Mouse (Mus musculus) hindbrain, embryonic 14.5 days (tissue): ENCODE data around the gene Hes5. TPM values are rescaled to one million over a fixed set of nuclear protein-coding genes. Genes with fewer than 3 reads are reported as not detected.

Experiments
- ATAC-seq: fragments of 200-750 bp; cut with Nextera tagmentation; 2 replicates; pipeline ENCODE4 v1.8.0; 2017; ENCODE audit warnings: moderate number of reproducible peaks, mild to moderate bottlenecking, moderate TSS enrichment, moderate library complexity; ENCODE audit not compliant: low FRiP score
- DNase-seq: peaks from one replicate; pipeline ENCODE4 v3.0.0-alpha.2; 2015; ENCODE audit warnings: low spot score
- H3K27ac ChIP-seq: fragments of 300-500 bp; sonication (generic); 2 replicates; pipeline ENCODE4 v1.5.1; 2014; ENCODE audit warnings: mild to moderate bottlenecking, moderate library complexity
- H3K27me3 ChIP-seq: fragments of 300-500 bp; sonication (generic); 2 replicates; pipeline ENCODE4 v1.6.1; 2014; ENCODE audit warnings: mild to moderate bottlenecking, low read length, mixed read lengths; ENCODE audit not compliant: control insufficient read depth, insufficient read depth
- H3K36me3 ChIP-seq: fragments of 300-500 bp; sonication (generic); replicated peaks from 2 replicates; pipeline ENCODE4 v1.6.1; 2014; ENCODE audit not compliant: control insufficient read depth, insufficient read depth
- H3K4me1 ChIP-seq: fragments of 300-500 bp; sonication (generic); replicated peaks from 2 replicates; pipeline ENCODE4 v1.6.1; 2014; ENCODE audit warnings: antibody characterized with exemption, low read length, mixed read lengths; ENCODE audit not compliant: control insufficient read depth, insufficient read depth
- H3K4me2 ChIP-seq: fragments of 300-500 bp; sonication (generic); replicated peaks from 2 replicates; pipeline ENCODE4 v1.6.1; 2014; ENCODE audit warnings: mild to moderate bottlenecking, moderate library complexity
- H3K4me3 ChIP-seq: fragments of 300-500 bp; sonication (generic); replicated peaks from 2 replicates; pipeline ENCODE4 v1.5.1; 2014; ENCODE audit warnings: mild to moderate bottlenecking, low read length
- H3K9ac ChIP-seq: fragments of 300-500 bp; sonication (generic); 2 replicates; pipeline ENCODE4 v1.6.1; 2014
- H3K9me3 ChIP-seq: fragments of 300-500 bp; sonication (generic); 2 replicates; pipeline ENCODE4 v1.6.1; 2016; ENCODE audit warnings: low read length; ENCODE audit not compliant: control insufficient read depth
- WGBS: fragments of 180-500 bp; shearing (Covaris S2); extraction: QIAGEN DNeasy Blood & Tissue Kit; methylation state at CpG from one replicate; pipeline ENCODE4 v1.1.7; 2014; 5-methylcytosine and 5-hydroxymethylcytosine counted together
- polyA plus RNA-seq: library from polyadenylated mRNA; unstranded; fragments of >200 nt; fragmentation: Nextera tagmentation; extraction: Ambion mirVana; gene quantifications from 2 replicates; pipeline ENCODE4 v1.2.1, GENCODE M21; 2014

The Hes5 gene
- polyA plus RNA-seq, 1 experiment from 2014 or later, result 70.0 TPM

DNA sequence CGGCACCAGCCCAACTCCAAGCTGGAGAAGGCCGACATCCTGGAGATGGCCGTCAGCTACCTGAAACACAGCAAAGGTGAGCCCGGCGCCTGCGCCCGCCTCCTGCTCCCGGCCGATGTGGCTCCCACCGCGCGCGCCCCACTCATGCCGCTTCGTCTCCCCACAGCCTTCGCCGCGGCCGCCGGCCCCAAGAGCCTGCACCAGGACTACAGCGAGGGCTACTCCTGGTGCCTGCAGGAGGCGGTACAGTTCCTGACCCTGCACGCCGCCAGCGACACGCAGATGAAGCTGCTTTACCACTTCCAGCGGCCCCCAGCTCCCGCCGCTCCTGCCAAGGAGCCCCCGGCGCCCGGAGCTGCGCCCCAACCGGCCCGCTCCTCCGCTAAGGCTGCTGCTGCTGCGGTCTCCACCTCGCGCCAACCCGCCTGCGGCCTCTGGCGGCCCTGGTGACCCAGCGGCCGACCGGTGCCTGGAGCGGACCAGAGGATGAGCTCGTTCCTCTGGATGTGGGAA, 559 bp downstream of the Hes5 start:
- H3K27me3 ChIP-seq, result peaks cover 20% of the 10 kb centered on the region
- under 1% methylated on average over 45 of the region's 47 CpGs for WGBS
- H3K9me3 ChIP-seq, result no peaks in the 10 kb centered on the region
- peaks cover 64% of the 10 kb centered on the region for H3K4me1 ChIP-seq
- ATAC-seq (no peak), DNase-seq (no peak)
- H3K9ac ChIP-seq, result peak overlapping the region; percentile 81
- no peaks in the 10 kb centered on the region for H3K36me3 ChIP-seq
- H3K27ac ChIP-seq, result peak overlapping the region; percentile 91
- H3K4me2 ChIP-seq, result peak overlapping the region; percentile 80
- H3K4me3 ChIP-seq, result peak overlapping the region; percentile 65

GRCm38 (mm10) chr4:154961911-154962310, 1.2 kb downstream of the Hes5 start:
- WGBS, result 5% methylated on average over 13 of the region's 13 CpGs
- no peak for DNase-seq
- H3K36me3 ChIP-seq, result no peaks in the 10 kb centered on the region

DNA sequence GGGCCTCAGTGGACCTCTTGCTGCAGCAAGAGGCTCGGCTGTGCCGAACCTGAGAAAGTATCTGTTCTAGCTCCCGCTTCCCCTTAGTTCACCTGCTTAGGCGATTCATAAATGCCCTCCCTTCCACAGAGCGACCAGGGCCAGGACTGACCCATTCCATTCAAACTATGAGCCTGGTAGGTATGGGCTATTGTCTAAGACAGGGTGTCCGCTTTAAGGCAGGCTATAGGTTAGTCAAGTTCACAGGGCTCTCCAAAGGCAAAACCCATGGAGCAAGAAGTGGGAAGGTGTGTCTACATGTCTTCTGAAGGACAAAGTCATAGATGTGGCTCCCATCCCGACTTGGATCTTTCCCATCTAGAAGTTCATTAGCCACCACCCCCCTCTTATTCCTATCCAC, 2.0 kb downstream of the Hes5 start:
- Histone ChIP-seq H3K27ac (peak overlapping the region; percentile 91), H3K9ac (peak overlapping the region; percentile 81), H3K9me3 (no peaks in the 10 kb centered on the region), H3K27me3 (peaks cover 20% of the 10 kb centered on the region), H3K36me3 (no peaks in the 10 kb centered on the region), H3K4me2 (peak overlapping the region; percentile 80), H3K4me1 (peaks cover 70% of the 10 kb centered on the region), H3K4me3 (peak overlapping the region; percentile 65)
- 29% methylated on average over 7 of the region's 7 CpGs for WGBS
- DNase-seq, result no peak
- ATAC-seq, result no peak

More at GRCm38 (mm10) chr4:154961911-154962310, 1.2 kb downstream of the Hes5 start:
- no peak for ATAC-seq
- peak overlapping the region; percentile 81 for H3K9ac ChIP-seq
- peak overlapping the region; percentile 91 for H3K27ac ChIP-seq
- peaks cover 70% of the 10 kb centered on the region for H3K4me1 ChIP-seq
- peak overlapping the region; percentile 80 for H3K4me2 ChIP-seq
- no peaks in the 10 kb centered on the region for H3K9me3 ChIP-seq
- H3K27me3 ChIP-seq, result peaks cover 20% of the 10 kb centered on the region
- peak overlapping the region; percentile 65 for H3K4me3 ChIP-seq

- ATAC-seq (no peak), DNase-seq (no peak)
- Histone ChIP-seq H3K4me1 (peaks cover 64% of the 10 kb centered on the region), H3K9me3 (no peaks in the 10 kb centered on the region), H3K4me3 (peak overlapping the region; percentile 65), H3K9ac (peak overlapping the region; percentile 81), H3K36me3 (no peaks in the 10 kb centered on the region), H3K27ac (peak overlapping the region; percentile 91), H3K4me2 (peak overlapping the region; percentile 80), H3K27me3 (peaks cover 20% of the 10 kb centered on the region)
- 7% methylated on average over 11 of the region's 11 CpGs for WGBS
Measured at GRCm38 (mm10) chr4:154963190-154963836, 2.6 kb downstream of the Hes5 start.

DNA sequence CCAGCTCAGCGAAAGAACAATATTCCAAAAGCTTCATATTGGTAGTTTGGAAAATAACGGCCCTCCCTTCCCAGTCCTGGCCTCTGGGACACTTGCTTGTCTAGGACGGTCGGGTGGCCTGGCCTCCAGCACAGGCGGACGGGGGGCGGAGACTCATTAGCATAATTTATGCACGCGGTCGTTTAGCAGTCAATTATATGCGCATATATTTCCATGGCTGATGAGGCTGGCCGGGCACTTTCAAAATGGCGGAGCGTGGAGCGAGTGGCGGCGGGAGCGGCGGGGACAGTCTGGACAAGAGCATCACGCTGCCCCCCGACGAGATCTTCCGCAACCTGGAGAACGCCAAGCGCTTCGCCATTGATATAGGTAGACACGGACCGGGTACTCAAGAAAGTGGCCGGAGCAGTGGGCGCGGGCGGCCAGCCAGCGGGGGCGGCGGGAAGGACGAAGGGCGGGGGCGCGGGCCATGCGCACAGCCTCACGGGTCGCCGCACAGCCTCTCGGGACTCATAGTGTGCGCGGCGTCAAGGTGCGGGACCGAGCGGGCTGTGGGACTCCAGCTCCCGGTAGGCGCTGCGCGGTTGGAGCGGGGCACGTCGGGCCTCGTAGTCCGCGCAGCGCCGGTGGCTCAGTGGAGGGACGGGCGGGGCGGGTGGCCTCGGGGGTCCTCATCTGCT, 3.3 kb downstream of the Hes5 start, which contains the start of gene Pank4:
Pank4 (plus strand) TSS at position 223 of the 680 bp plus-strand sequence.
- Histone ChIP-seq H3K4me3 (peak within 1 kb of the TSS; percentile 65), H3K27ac (peak within 1 kb of the TSS; percentile 91), H3K4me2 (peak within 1 kb of the TSS; percentile 80), H3K4me1 (peaks cover 60% of the 10 kb centered on the region), H3K9ac (peak within 1 kb of the TSS; percentile 81), H3K9me3 (no peaks in the 10 kb centered on the region), H3K27me3 (peaks cover 14% of the 10 kb centered on the region), H3K36me3 (peaks cover 2% of the 10 kb centered on the region; the same call in 1 of the 2 replicates)
- WGBS, result under 1% methylated on average over 60 of the region's 66 CpGs
- peak; percentile 90 for ATAC-seq
- DNase-seq, result peak; percentile 91

DNA sequence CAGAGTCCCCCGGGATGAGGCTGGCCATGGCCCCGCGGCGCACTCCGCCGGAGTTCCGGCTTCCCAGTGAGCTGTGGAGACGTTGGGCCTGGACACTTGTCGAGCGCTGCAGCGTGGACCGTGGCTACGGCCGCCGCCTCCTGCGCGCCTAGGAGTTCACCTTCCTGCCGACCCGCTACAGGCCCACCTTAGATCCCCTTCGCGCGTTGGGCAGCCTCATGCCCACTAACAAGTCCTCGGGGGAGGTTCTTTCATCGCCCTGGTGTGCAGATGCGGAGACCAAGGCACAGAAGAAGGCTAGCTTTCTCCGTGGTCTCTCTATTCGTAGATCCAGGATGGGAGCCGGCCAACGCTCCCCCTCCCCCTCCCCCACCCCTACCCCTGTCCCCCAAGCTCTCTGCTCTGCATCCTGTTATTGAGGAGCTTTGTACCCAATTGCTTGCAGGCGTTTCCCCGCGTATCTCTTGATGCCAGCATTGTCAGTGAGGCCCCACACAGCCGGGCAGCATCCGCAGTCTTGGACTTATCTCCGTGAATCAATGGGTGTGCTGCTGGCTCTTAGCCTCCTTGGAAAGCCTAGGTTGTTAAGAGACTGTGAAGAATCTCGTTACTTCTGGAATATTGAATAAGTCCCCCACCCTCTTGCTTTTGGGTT, 4.0 kb downstream of the Hes5 start:
- H3K4me1 ChIP-seq, result peaks cover 54% of the 10 kb centered on the region
- 0% methylated on average over 36 of the region's 36 CpGs for WGBS
- H3K9ac ChIP-seq, result peak overlapping the region; percentile 81
- H3K27ac ChIP-seq, result peak overlapping the region; percentile 91
- DNase-seq (no peak), ATAC-seq (no peak)
- H3K9me3 ChIP-seq, result no peaks in the 10 kb centered on the region
- H3K36me3 ChIP-seq, result peaks cover 9% of the 10 kb centered on the region
- H3K4me2 ChIP-seq, result peak overlapping the region; percentile 80
- peak overlapping the region; percentile 65 for H3K4me3 ChIP-seq
- peaks cover 9% of the 10 kb centered on the region for H3K27me3 ChIP-seq

DNA sequence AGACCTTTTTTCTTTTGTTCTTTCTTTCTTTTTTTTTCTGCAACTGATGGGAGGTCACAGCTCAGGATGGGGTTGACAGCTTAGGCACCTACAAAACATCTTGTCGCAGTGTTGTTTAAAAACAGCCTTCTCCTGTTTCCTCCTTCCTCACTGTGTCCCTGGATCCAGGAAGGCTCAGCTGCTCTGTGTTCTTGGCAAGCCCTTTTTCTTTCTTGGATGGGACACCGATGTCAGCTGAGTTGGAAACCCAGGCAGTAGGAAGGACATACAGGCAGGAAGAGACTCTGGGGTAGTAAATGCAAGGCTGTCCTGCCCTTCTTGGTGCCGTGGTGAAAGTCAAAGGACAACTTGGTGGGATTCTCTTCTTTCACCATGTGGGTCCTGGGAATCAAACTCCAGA, 5.1 kb downstream of the Hes5 start:
- Histone ChIP-seq H3K27ac (no peak overlapping the region), H3K27me3 (peaks cover 9% of the 10 kb centered on the region; the same call in 1 of the 2 replicates), H3K4me1 (peaks cover 43% of the 10 kb centered on the region), H3K36me3 (peaks cover 20% of the 10 kb centered on the region), H3K4me3 (no peak overlapping the region), H3K9ac (peak overlapping the region; percentile 81), H3K4me2 (peak overlapping the region; percentile 80), H3K9me3 (no peaks in the 10 kb centered on the region)
- DNase-seq (no peak), ATAC-seq (no peak)
- 54% methylated on average over 3 of the region's 3 CpGs for WGBS

DNA sequence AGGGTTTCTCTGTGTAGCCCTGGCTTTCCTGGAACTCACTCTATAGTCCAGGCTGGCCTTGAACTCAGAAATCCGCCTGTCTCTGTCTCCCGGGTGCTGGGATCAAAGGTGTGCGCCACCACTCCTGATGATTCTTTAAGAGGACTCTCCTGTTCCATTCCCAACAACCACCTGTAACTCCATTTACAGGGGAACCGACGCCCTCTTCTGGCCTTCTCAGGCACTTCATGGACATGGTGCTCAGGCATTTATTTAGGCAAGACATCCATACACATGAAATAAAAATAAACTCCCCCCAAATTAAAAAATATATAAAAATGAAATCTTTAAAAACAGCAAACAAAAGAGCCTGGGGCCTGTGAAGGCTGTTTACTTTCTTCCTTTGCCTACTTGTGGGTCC, 6.5 kb downstream of the Hes5 start:
- no peak overlapping the region for H3K4me2 ChIP-seq
- H3K9ac ChIP-seq, result no peak overlapping the region
- H3K4me1 ChIP-seq, result peaks cover 33% of the 10 kb centered on the region
- H3K9me3 ChIP-seq, result no peaks in the 10 kb centered on the region
- H3K36me3 ChIP-seq, result peaks cover 34% of the 10 kb centered on the region
- no peaks in the 10 kb centered on the region for H3K27me3 ChIP-seq
- peak; percentile 68 for DNase-seq
- WGBS, result 56% methylated on average over 5 of the region's 5 CpGs
- no peak overlapping the region for H3K4me3 ChIP-seq
- H3K27ac ChIP-seq, result no peak overlapping the region
- no peak for ATAC-seq

DNA sequence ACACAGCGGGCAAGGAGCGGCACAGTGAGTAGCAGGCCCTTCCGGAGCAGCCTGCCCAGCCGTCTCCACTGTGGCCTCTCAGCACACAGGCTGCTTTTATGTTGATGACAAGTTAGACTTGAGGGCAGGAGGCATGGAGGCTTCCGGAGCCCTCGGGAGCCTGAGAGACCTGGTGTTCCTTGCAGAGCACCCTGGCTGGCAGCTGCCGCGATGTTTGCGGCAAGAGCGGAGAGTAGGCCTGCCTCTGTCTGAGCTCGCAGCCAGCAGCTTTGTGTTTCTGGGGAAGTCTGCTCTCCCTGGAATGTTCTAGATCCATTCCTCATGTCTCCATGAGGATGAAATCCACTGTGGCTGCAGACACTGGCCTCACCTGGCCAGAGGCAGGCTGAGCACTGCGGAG, 11.8 kb downstream of the Hes5 start:
- H3K4me3 ChIP-seq, result no peak overlapping the region
- no peaks in the 10 kb centered on the region for H3K4me1 ChIP-seq
- H3K27me3 ChIP-seq, result no peaks in the 10 kb centered on the region
- H3K9ac ChIP-seq, result no peak overlapping the region
- peaks cover 87% of the 10 kb centered on the region for H3K36me3 ChIP-seq
- H3K4me2 ChIP-seq, result no peak overlapping the region
- H3K27ac ChIP-seq, result no peak overlapping the region
- WGBS, result 97% methylated on average over 12 of the region's 12 CpGs
- H3K9me3 ChIP-seq, result no peaks in the 10 kb centered on the region
- ATAC-seq (no peak), DNase-seq (no peak)
